Mouse (Mus musculus) kidney, postnatal 4 days (tissue): Measurements from ENCODE around the gene Dtx3.
A peak's percentile ranks its signal among the peaks of the same experiment; 100 is the strongest.
"Not testable (repeated sequence)": the region's sequence is repeated elsewhere in the genome, so short reads cannot be mapped to it uniquely, and the experiment has no call there.

ENCODE experiments used
- DNase-seq, 2 experiments: peaks; one replicate each; pipeline ENCODE4 v3.0.0; 2021; ENCODE audit warnings: mixed read lengths in 2 of 2

Dtx3 gene

DNA sequence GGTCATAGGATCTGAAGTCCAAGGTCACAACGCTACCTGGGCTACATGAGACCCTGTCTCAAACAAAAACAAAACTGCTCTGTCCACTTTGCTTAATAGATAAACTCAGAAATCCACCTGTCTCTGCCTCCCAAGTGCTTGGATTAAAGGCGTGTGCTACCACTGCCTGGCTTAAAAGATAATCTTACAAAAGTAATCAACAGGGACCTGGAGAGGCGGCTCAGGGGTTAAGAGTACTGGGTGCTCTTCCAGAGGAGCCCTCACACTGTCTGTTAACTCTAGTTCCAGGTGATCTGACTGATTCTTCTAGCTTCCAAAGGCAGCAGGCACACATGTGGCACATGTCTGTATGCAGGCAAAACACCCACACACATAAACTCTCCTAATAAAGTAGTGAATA, 7.6 kb upstream of the Dtx3 start:
- DNase-seq = no peak

DNA sequence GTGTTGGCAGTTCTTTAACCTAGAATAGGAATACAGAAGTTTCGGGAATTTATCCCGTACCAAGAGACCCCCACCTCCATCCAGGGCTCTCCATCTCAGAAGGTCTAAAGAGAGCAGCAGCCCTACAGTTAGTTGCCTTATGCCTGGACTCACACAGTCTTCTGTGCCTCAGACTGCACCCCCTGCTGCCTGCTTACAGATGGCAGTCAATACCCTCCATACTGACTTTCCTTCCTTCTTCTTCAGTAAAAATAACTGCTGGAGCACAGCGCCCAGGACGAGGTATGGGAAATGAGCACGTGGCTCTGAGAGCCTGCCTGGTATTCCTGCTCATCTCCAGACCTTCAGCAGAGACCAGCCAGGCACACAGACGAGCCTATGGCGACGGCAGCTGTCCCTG, 4.8 kb upstream of the Dtx3 start:
- no peak for DNase-seq

DNA sequence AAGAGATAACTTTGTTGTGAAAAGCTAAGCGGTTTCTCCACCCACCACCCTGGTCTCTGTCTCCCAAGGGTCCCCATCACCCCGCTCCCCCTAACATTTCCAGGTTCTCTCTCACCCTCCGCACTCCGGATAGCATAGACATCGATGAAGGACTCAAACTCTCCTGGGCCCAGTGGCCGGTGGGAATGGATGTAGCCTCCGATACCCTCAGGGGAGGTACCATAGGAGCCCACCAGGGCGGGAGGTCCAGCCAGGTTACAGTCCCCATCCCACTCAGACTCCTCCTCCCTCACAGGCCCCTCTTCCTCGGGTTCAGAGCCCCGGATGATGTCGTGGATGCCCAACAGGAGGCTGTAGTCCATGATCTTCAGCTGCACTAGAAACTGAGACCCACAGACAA, 3.9 kb upstream of the Dtx3 start:
- DNase-seq = no peak

DNA sequence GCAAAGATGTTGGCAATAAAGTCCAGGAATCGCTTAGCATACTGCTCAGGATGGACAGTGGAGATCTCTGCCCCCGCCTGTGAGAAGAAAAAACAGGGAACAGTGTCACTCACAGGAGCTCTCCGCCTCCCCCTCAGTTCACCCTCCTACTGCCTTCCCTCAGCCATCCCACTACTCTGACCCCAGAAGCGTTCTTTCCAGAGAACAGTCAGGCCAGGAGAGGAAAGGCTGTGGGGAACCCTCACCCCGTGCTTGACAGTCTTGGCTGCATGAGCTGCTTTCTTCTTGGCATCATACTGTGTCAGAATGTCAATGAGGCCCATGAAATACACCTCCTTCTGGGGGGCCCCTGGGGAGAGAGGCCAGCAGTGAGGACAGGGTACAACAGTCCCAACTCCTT, 3.5 kb upstream of the Dtx3 start:
- no peak for DNase-seq

DNA sequence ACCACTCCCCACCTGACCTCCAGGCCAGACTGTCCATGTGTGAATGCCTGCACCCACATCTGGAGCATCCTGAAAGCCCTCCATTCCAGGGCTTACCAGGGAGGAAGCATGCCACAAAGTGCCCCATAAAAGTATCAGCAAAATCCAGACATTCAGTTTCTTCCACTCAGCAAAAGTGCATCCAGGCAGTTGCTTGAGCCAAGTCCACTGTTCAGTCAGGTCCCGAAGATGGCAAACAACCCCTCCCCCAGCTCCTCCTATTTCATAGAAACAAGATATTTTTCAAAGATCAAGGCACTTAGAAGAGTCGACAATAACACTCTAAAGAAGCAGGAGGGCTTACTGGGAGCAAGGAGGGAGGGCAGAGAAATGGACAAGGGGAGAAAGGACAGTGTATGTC, 3.0 kb upstream of the Dtx3 start:
- no peak for DNase-seq

DNA sequence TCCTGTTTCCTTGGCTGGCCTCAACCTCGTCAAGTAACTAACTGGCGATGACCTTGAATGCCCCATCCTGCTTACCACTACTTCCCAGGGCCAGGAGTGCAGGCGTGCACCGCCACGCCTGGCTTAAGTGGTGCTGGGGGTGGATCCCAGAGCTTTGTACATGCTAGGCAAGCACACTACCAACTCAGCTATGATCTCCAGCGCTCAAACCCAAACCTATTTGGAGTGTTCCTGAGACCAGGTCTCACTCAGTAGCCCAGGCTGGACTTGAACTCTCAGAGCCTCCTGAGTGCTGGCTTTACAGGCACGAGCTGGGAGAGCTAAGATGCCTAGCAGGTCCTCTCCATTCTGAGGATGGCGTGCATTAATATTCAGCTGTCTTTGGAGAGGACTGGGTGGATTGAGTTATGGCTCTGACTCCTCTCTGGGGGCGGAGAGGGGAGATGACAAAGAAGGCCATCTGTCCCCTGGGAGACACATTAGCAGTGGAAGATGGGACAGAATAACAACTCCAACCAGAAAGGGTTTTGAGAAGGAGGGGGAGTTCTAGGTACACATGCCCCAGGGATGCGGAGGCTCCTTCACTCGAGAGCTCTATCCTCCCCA, 2.1 kb upstream of the Dtx3 start:
- DNase-seq = no peak

DNA sequence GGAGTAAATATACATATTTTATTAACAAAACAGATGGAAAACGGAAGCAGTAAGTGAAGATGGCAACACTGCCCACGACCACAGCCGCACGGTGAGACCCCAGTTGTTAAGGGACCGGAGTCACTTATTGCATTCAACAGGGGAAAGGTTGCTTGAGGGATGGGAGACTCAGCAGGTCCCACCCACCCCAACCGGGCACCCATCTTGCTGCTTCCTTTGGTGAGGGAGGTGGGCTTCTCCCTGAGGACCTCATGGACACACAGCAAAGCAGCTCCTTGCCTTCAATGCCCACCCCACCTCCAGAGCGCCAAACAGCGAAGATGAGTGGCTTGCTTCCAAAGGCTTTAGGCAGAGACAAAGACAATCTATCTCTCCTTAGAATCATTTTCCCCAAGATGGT, 1.6 kb upstream of the Dtx3 start:
- DNase-seq = no peak

DNA sequence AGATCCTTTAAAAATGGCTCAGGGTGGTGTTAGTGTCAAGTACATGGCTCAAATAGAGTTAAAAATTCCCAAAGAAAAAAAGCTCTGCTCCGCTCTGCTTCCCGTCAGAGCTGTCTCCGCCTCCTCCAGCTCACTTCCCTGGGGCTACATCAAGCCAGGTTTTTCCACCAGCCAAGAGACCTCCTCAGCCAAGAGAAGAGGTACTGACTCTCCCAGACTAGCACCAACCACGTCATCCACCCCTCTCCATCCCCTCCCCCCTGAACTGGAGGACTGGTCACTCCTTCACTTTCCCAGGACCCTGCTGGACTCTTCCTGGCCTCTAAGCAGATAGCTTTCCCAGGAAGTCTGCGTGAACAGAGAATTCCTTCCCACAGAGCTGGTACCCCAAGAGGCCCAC, 864 bp upstream of the Dtx3 start:
- peak; percentile 73 to 83 for DNase-seq

DNA sequence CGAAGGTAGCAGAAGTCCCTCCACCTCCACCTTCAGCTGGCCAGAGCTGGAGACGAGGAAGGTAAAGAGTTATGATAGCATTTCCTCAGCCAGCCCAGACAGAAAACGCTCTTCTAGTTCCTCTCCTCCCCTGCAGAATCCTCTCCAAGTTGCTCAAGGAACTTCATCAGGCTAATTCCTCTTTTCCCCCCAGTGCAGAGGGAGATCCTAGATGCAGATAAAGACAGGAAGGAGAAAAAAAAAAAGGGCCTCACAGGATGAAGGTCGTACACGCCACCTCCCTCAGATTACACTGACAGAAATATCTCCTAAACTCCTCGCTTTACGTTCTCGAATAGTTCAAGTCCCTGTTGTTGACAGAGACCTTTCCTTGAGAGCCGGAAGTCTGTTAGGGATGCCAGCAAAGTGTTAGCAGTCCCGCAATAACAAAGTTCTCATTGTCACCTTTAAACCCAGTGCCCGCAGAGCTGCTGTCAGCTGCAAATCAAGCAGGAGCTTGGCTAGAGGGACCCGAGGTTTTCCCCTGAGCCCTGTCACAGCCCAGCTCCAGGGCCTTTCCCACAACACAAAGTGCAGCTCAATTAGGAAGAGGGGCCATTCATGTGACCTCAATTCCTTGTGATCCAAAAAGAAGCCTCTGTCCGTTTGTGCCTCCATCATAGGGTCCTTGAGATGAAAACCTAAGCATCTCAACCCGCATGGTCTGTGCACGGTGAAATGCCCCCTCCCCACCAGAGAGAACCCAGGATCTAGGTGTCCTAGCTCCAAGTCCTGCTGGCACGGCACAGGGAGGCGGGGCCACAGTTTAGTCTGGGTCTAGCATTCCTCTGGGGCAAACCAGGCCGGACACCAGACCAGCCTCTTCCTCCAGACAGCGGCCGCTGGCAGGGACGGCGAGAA, 850 bp downstream of the Dtx3 start:
- DNase-seq = peak; percentile 77 to 83

DNA sequence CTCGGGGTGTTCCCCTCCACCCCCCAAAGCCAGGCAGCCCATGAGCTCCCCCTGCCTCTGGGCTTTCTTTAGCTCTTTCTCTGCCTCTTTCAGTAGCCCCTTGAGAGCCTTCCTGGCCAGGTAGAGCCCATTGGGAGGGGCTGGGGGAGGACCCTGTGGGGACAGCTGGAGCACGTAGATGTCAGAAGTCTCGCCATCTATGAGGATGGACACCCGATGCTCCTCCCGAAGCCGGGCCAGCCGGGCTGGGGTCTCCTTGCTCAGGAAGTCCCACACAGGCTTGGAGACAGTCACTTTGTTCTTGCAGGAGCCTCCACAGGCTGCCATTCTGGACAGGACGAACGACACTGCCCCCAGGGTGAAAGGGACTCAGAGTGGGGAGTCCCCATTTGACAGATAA, 2.5 kb downstream of the Dtx3 start:
- DNase-seq = no peak

DNA sequence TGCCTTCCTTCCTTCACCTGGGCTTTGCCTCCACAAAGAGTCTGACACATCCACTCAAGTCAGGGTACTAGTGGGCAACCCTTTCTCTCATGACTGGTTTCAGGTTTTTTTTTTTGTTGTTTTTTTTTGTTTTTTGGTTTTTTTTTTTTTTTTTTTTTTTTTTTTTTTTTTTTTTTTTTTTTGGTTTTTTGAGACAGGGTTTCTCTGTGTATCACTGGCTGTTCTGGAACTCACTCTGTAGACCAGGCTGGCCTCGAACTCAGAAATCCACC, 3.5 kb downstream of the Dtx3 start:
- not testable (repeated sequence) for DNase-seq

DNA sequence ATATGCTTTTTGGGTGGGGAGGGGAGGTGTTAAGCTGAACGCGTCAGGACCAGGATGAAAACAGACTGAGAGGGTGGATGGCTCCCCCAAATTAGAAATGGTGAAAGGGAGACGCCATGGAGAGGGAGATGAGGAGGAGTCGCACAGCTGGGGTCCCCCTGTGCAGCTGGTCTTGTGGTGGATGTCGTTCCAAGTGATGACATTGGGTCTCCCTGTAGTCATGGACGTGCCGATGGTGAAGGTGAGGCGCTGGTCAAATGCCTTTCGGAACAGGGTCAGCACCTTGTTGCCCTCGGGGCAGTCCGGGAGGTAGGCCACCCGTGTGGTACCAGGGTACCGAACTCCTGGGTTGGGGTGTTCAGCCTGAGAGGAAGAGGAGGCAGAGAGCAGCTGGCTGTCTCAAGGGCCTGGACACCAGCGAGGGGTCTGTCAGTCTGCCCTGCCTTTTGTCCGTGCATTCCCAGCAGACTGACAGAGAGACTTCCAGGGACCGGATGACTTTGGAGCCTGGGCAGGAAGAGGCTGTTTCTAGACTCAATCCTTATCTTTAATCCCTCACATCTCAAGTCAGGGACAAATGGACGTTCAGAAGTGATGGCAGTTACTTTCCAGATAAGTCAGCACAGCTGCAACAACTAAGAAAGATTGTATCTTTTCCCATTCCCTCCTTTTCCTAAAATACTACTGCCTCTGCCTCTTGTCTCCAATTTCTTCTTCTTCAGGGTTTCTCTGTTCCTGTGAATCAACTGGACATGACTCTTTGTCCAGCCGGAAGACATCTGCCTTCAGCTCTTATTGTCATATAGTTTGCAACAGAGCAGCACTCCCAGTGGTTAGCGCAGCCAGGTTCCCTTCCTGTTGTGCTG, 4.1 kb downstream of the Dtx3 start:
- DNase-seq = no peak

DNA sequence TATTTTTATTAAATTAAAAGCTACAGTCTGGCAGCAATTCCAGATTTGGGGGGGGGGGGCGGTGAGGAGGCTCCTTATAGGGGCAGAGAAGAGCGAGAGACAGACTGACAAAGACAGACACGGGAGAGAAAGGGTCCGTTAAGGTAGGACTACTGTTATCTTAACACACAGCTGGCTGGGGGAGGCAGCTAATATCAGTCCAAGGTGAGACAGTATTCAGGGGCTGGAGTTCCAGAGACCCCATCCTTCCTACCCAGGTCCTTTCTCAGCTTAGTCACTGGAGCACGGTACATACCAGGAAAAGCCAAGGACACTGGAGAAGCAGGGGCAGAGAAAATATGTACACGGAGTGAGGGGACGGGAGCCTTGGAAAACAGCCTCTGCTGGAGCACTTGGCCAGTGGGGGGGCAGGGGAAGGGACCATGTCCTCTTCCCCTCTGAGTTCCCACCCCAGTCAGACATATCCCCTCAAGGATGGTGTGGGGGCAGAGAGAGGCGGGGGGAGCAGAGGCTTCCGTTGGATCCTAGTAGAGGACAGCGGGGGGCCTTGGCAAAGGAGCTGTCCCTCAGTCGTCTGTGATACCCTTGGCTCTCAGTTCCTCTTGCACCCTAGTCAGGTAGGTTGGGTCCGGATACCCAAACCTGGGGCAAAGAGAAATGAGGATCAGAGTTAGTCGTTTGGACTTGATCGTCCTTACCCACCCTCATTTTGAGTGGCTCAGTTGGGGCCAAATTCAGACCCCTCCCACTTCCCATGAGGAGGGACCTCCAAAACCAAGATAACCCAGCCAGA, 4.9 kb downstream of the Dtx3 start:
- no peak for DNase-seq

DNA sequence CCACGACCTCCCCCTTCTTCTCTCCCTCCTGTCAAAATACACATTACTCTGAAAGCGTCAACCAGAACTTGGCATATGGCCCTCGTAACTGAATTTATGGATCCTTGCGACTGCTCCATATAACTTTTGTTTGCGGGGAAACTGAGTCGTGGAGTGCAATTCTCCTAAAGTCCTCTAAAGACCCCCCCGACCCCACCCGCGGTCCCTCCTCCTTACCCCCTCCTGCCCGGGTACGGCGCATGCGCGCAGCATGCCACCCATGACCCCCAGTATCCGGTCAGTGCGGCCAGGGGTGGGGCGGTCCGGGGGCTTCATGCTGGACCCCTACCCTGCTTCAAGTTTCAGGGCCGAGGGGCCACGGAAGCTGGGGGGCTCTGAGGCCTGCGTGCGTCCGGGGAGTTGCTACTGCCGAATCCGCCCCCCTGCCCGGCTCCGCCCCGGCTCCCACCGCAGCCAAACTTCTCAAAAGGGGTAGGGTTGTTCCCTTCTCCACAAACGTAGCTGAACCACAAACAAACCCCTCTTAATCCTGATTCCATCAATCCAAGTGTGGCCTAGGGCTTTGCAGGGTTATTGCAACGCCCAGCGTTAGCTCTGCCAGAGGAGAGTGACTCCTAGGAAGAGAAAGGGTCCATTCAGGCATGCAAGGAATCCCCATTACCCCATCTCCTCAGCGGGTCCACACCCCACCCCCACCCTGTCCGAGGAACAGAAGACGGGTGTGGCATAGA, 5.7 kb downstream of the Dtx3 start, which contains the start of gene Arhgef25:
Gene Arhgef25, minus strand, starts transcription at position 433 of the 731 bp plus-strand sequence.
- DNase-seq = peak; percentile 76 to 79

DNA sequence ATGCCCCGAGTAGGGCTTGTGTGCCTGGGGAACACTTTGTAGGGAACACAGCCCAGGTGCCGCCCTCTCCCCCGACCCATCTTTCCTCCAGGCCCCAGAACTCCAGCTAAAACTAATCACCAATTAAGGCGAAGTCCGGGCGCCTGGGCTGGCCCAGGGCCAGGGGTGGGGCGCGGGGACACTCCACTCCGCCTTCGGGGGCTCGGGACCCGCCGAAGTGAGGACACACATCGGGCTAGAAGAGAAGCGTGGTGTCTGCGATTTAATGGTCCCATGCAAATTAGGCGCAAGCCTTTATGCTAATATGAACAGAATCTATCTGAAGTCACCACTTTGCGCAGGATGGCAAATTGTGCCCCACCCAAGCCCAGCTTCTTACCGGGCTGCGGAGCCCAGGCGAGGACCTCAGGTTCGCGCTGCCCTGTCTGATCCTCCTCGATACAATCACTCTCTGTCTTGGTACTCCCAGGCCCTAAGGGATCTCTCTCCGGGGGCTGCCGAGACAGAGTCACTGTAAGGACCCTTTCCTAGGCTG, 6.3 kb downstream of the Dtx3 start:
- peak; percentile 63 to 74 for DNase-seq

DNA sequence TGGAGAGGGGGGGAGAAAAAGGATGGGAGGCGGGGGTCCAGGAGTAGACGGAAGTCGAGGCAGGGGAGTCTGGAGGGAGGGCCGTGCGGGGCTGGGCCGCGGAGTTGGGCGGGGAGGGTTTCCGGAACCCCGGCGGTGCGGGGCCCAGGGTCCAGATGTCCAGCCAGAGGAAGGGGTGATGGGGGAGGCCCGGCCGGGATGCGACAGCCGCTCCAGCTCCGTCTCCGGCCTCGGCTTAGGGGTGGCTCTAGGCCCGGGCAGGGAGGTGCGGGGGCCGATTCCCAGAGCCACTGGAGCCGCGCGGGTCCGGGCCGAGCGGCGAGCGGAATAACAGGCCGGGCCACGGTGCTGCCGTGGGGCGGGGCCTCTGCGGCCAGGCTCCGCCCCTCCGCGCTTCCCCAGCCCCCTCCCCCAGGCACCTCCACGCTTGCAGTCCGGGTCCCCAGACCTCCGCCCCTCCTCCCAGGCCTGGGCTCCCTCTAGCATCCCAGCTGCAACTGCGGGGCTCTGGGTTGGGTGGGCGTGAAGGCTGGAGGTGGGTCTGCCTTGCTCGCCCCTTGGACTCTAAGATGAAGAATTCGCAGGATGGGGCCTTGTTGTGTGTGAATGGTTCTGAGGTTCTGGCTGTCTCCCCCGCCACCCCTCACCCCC, 6.9 kb downstream of the Dtx3 start:
- DNase-seq = peak; percentile 77 to 86

DNA sequence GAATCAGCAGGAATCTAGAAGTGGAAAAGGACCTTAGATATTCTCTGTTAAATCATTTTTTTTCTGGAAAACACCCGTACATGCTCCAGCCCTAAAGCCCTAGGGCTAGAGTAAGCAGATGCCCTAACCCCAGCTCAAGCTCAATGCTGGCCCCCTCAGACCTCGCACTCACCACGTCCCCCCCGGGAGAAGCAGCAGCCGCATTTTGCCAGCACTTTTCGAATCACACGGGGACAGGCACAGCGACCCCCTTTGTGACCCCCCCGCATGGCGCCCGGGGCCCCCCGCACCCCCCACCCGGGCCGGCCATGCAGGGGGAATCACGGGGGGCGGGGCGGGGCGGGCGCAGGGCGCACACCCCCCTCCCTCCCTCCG, 7.5 kb downstream of the Dtx3 start:
- DNase-seq = no peak

DNA sequence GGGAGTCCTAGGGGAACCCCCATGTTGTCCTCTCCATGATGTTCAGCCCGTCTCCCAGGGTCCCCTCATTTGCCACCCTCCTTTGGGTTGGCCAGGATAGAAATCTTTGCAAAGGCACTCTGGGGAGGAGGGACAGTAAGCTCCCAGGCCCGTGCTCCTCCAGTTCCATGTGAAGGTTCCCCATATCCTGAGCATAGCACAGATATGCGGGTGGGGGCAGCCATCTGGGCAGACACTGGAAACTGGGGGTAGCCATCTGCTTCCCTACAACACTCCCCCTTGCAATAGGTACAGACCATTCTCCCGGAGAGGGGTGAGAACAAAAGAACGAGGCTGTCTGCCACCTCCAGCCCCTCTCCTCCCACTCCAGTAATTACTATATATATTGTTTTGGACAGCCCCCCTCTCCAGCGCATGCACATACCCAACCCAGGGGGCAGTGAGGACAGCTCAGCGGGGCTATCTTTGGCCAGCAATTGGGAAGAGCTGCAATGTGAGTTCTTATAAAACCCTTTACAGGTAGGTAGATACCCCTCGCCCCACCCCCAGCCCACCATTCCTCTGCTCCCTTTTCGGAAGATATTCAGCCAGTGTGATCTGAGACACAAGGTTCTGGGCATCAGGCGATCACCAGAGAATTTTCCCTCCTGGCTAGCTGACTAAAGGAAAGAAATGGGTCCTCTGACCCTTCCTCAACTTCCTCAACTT, 8.0 kb downstream of the Dtx3 start:
- no peak for DNase-seq

DNA sequence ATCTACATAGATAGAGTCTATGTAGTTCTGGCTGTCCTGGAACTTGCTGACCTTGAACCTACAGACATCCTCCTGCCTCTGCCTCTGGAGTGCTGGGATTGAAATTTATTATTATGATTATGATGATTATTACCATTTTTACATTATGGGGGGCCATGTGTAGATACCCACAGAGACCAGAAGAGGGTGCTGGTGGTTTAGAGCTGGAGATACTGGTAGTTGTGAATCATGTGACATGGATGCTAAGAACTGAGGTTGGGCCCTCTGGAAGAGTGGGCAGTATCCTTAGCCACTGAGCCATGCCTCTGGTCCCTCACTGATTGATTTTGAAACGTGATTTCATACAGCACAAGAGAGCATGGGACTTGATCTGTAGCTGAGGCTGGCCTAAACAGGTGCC, 9.1 kb downstream of the Dtx3 start:
- DNase-seq = no peak

DNA sequence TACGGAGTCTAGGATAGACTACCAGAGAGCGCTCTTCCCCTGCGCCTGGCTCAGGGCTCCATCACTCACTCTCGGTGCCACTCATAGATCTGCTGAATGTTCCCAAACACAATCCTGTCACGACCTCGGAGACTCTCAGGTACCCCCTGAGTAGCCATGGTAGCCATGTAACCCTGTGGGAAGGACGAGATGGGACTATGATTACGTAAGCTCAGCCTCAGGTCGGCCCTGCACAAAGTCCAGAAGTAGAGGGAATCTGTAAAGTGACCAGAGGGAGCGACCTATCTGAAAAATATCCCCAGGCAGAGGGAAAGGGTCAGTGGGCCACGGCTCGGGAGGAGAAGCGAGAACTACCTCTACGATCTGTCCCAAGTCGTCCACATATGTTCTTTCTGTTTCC, 10.0 kb downstream of the Dtx3 start:
- DNase-seq = no peak

DNA sequence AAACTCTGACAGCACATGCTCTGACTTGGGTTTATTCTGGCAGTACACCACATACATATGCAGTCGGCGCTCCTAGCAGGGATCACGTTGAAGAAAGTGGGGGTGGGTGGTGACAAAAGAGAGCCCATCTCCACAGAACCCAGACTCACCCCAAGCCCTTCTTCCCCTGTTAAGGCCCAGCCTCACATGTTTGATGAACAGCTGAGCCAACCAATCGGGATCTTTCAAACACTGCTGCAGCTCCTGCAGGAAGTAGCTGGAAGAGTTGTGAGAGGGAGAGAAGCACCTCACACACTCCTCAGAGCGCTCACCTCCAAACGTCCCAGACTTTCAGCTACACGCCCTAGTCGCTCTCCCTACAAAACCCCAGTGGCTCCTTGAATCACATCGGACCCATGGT, 10.4 kb downstream of the Dtx3 start:
- peak in 1 of 2 experiments; percentile 44 for DNase-seq
